Mouse (Mus musculus) cerebellum, postnatal 10 days (tissue): ENCODE measurements around the gene Soat2.

Experiments used
- DNase-seq, 2 experiments: peaks; one replicate each; pipeline ENCODE4 v3.0.0; 2021; ENCODE audit warnings: mixed read lengths in 2 of 2

Soat2 gene

GRCm38 (mm10) chr15:102192271-102192812 is 42.0 kb downstream of the Soat2 start:
- DNase-seq, result no peak

GRCm38 (mm10) chr15:102192820-102193386 is 42.6 kb downstream of the Soat2 start:
- DNase-seq, result no peak

DNA sequence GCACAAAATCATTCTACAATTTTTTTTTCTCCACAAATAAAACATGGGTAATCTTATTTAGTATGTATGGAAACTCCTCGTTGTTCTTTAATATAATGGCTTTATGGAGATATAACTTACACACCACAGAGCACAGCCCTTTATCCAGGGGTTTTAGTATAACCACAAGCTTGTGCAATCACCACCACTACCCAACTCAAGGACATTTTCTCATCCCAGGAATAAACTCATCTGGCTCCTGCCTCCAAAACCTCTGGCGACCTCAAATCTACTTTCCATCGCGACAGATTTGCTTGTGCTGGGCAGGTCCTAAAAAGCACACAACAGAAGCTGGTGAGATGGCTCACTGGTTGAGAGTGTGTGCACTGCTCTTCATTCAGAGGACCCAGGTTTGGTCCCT is 43.3 kb downstream of the Soat2 start:
- no peak for DNase-seq

- no peak for DNase-seq
Measured at GRCm38 (mm10) chr15:102194439-102194838, 44.1 kb downstream of the Soat2 start.

DNA sequence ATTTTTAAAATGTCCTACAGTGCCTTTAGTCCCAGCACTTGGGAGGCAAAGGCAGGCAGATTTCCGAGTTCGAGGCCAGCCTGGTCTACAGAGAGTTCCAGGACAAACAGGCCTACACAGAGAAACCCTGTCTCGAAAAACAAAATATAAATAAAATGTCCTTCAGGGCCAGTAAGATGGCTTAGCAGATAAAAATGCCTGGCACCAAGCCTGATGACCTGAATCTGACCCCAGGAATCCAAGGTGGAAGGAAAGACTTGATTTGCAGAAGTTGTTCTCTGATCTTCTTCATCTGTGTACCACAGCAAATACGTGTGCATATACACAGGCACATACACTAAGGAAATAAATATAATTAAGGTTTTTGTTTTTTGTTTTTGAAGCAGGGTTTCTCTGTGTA is 45.0 kb downstream of the Soat2 start:
- no peak for DNase-seq

DNA sequence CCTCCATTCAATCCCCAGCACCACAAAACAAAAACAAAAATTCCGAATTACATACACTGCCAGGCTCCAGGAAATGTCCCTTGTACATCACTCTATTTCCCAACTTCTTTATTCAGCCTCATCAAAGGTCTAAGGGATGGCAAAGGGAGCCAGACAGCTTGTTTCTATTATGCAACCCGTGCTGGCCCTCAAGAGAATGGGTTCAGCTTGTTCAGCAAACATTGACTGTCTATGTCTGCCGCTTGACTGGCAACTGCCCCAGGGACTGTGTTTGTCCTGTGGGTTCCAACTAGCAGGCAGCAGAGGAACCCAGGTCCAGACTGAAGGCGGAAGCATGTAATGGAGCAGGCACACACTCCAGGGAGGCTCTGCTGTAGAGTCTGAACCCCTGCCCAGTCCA is 48.5 kb downstream of the Soat2 start:
- no peak for DNase-seq

DNA sequence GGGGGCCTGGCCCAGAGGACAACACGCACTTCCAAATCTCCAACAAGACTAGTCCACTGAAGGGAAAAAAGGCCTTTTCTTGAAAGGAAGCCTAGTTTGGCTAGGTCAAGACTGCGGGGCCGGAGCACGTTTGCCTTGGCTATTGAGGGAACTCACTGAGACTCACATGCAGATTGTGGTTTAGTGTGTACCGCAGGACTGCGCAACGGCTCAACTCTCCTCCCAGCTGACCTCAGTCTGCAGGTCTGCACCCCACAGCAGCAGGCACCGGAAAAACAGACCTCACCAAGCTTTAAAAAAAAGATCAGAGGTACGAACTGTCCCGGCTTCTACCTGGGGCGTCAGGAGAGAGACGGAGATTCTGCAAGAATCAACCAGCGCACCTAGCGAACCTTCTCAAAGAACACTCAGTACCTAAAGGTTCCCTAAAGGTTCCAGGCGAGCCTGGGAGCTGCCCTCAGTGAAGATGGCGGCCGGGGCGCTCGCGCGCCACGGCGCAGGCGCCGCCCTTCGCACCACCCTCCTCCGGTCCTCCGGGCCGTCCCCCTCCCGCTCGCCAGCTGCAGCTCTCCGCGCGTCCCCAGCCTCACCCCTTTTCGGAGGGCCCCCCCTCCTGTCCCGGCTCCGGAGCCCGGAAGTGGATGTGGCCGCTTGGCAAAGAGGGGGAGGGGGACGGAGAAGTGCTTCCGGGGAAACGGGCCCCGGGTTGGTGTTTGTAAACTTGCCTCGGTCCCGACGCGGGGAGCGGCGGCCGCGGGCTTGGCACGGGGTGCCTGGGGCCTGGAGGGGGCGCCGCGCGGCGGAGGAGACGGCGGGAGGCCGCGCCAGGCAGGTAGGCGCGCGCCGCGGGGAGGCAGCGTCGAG is 52.9 kb downstream of the Soat2 start, which contains the start of gene Zfp740:
Gene Zfp740 (plus strand): TSS at position 279 of the 864 bp plus-strand sequence.
- DNase-seq, result peak; percentile 98 to 99

DNA sequence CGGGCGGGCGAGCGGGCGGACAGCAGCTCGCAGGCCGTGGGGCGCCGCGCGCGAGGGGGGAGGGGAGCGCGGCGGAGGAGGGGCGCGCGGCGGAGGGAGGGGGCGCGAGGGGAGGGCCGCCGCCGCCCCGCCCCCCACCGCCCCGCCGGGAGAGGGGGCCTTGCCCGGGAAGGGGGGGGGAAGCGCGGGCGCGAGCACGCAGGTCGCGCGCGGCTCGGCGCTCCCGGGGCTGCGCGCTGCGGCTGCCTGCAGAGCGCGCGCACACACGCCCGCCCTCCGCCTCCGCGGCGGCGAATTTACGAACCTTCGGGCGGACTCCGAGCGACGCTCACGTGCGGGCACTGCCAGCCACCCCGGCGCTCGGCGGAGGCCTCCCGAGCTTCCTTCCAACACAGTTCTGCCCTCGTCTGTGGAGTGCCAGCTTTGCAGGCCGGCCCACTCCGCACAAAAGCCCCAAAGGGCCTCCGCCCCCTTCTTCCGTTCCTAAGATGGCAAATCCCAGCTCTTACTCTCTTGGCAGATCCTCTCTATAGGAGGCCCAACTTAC is 53.6 kb downstream of the Soat2 start:
- peak; percentile 80 to 83 for DNase-seq

GRCm38 (mm10) chr15:102204674-102205505 is 54.6 kb downstream of the Soat2 start, which contains the start of gene Csad:
Gene Csad, minus strand, starts transcription at chr15:102204724.
- peak in 1 of 2 experiments; percentile 45 for DNase-seq

DNA sequence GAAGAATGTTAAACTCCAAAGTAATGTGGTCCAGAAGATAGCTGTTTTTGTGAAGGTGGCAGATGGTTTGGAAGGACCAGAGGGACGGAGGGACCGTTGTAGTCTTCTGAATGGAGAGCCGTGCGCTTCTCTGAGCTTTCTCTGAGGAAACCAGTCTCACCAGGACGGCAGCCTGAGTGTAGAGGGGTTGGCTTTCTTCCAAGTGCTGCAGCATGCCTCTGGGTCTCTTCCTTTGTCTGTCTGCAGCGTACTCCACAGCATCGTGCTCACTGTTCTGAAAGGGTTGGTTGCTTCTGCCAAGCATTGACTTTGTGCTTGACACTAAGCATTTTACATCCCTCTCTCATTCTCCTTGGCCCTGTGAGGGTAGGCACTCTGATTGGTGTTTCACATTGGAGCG is 55.5 kb downstream of the Soat2 start:
- peak; percentile 73 to 76 for DNase-seq

GRCm38 (mm10) chr15:102207351-102207750 is 57.0 kb downstream of the Soat2 start:
- DNase-seq, result no peak

- DNase-seq, result no peak
Measured at GRCm38 (mm10) chr15:102208092-102208561, 57.8 kb downstream of the Soat2 start.

GRCm38 (mm10) chr15:102209114-102209513 is 58.8 kb downstream of the Soat2 start:
- DNase-seq, result no peak

DNA sequence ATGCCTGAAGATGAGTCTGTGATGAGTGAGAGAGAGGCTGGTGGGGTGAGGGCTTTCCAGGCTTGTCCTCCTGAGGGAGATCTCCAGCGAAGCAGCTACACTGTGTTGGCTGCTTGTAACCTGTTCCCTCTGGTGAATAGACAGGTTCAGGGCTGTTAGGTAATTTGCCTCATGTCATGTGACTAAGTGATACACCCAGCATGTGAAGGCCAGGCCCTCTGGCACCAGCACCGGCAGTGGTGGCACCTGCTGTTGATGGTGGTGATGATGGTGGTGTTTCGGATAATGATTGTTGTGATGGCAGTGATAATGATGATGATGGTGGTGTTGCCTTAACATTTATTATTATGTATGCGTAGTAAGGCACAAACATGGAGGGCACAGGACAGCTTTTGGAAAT is 60.5 kb downstream of the Soat2 start:
- no peak for DNase-seq

- no peak for DNase-seq
Measured at GRCm38 (mm10) chr15:102211895-102212294, 61.6 kb downstream of the Soat2 start.
